Mouse (Mus musculus): ENCODE data around the gene Denr.

- TF ChIP-seq CTCF (IDR thresholded peaks at IDR 0.05; ENCODE audit: low read depth, low read length) = no peak
- no peak for TF ChIP-seq POLR2A (IDR thresholded peaks at IDR 0.05; ENCODE audit: borderline replicate concordance, low read depth, low read length)
Observed at GRCm38 (mm10) chr5:123906146-123906975, 614 bp upstream of the Denr start.

Data from bone marrow macrophage, adult 2 months (primary cell).